Mouse (Mus musculus) limb, embryonic 11.5 days (tissue): Measurements from ENCODE around the gene Colca2. TPM values are rescaled to one million over a fixed set of nuclear protein-coding genes. Genes with fewer than 3 reads are reported as not detected.

Source experiments
- ATAC-seq: fragments of 200-750 bp; cut with Nextera tagmentation; 2 replicates; pipeline ENCODE4 v1.8.0; 2017; ENCODE audit warnings: low read depth; ENCODE audit not compliant: insufficient number of reproducible peaks, low FRiP score, low TSS enrichment
- DNase-seq: peaks from one replicate; pipeline ENCODE4 v3.0.0-alpha.2; 2015; ENCODE audit warnings: low spot score
- H3K27ac ChIP-seq: fragments of 300-500 bp; sonication (generic); replicated peaks from 2 replicates; pipeline ENCODE4 v1.5.1; 2014; ENCODE audit warnings: low read depth, mild to moderate bottlenecking, low read length
- H3K27me3 ChIP-seq: fragments of 300-500 bp; sonication (generic); 2 replicates; pipeline ENCODE4 v1.6.1; 2014; ENCODE audit warnings: mild to moderate bottlenecking, low read length, mixed read lengths; ENCODE audit not compliant: control insufficient read depth, insufficient read depth
- H3K36me3 ChIP-seq: fragments of 300-500 bp; sonication (generic); 2 replicates; pipeline ENCODE4 v1.6.1; 2014; ENCODE audit warnings: mild to moderate bottlenecking, low read length, moderate library complexity, mixed read lengths; ENCODE audit not compliant: control insufficient read depth, insufficient read depth
- H3K4me1 ChIP-seq: fragments of 300-500 bp; sonication (generic); 2 replicates; pipeline ENCODE4 v1.6.1; 2014; ENCODE audit warnings: low read length, mixed read lengths; ENCODE audit not compliant: control insufficient read depth, insufficient read depth
- H3K4me2 ChIP-seq: fragments of 300-500 bp; sonication (generic); 2 replicates; pipeline ENCODE4 v1.6.1; 2014; ENCODE audit warnings: low read depth, mild to moderate bottlenecking, moderate library complexity; ENCODE audit not compliant: severe bottlenecking
- H3K4me3 ChIP-seq: fragments of 300-500 bp; sonication (generic); 2 replicates; pipeline ENCODE4 v1.5.1; 2014; ENCODE audit warnings: low read depth, low read length
- H3K9ac ChIP-seq: fragments of 300-500 bp; sonication (generic); 2 replicates; pipeline ENCODE4 v1.6.1; 2014; ENCODE audit warnings: mild to moderate bottlenecking, low read length
- H3K9me3 ChIP-seq: fragments of 300-500 bp; sonication (generic); 2 replicates; pipeline ENCODE4 v1.6.1; 2016; ENCODE audit warnings: low read length; ENCODE audit not compliant: control insufficient read depth
- WGBS: fragments of 180-500 bp; shearing (Covaris S2); extraction: QIAGEN DNeasy Blood & Tissue Kit; methylation state at CpG from one replicate; pipeline ENCODE4 v1.1.7; 2014; 5-methylcytosine and 5-hydroxymethylcytosine counted together
- polyA plus RNA-seq: library from polyadenylated mRNA; unstranded; fragments of >200 nt; fragmentation: Nextera tagmentation; extraction: Ambion mirVana; gene quantifications from 2 replicates; pipeline ENCODE4 v1.2.1, GENCODE M21; 2014

Colca2 gene
- polyA plus RNA-seq, 1 experiment from 2014 or later, result 1.8 TPM

DNA sequence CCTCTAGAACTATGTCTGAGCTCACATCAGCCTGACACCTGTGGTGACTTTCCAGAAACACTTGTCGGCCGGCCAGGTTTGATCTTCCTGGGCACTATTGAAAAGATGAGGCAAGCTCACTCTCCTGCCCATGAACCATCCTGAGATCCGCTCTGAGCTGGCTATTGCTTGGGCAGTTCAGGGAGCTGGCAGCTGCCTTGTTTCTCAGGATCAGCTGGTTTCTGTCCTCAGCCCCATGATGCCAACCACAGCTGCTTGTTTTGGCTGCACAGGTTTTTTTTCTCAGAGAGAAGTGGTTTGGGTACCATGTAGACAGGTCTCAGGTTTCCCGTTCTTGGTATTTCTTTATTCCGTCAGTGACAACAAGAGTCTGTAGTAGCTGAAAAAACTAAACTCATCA, 19.9 kb downstream of the Colca2 start:
- Histone ChIP-seq H3K9ac (no peak overlapping the region), H3K4me1 (no peaks in the 10 kb centered on the region), H3K27ac (no peak overlapping the region), H3K36me3 (no peaks in the 10 kb centered on the region), H3K4me2 (no peak overlapping the region), H3K27me3 (no peaks in the 10 kb centered on the region), H3K4me3 (no peak overlapping the region), H3K9me3 (no peaks in the 10 kb centered on the region)
- ATAC-seq (no peak), DNase-seq (no peak)
- WGBS, result 92% methylated on average over 5 of the region's 5 CpGs

DNA sequence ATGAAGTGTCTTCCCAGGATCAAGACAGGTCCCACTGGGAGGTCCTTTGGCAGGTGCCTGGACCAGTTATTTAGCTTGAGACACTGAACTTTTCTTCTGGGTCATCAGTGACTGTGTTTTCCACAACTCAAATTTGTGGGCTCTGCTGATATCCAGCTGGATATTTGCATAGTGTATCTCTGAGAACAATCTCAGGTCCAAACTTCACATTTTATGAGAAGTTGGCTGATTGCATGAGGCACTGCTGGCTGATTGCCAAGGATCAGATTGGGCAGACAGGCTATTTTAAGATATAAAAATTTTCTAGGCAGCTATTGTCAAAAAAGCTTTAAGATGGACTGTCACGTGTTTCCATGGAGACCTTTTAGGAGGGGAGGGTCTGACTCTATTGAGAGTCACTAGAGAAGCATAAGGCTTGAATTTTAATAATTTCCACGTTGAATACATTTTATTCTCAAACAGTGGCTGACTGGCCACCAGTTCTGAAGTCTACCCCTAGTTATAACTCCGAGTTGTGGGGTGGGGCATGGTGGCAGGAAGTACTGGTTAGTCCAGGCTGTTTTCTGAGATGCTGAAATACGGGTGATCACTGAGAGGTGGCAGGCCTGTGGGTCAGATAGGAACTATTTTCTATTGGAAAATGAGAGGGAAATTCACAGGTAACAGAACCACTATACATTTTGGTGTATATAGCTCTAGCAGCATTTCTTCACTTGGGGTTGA, 21.4 kb downstream of the Colca2 start:
- WGBS, result 71% methylated on average over 4 of the region's 4 CpGs
- Histone ChIP-seq H3K9me3 (no peaks in the 10 kb centered on the region), H3K9ac (no peak overlapping the region), H3K27me3 (no peaks in the 10 kb centered on the region), H3K4me1 (peaks cover 1% of the 10 kb centered on the region), H3K4me3 (no peak overlapping the region), H3K36me3 (no peaks in the 10 kb centered on the region), H3K4me2 (no peak overlapping the region), H3K27ac (no peak overlapping the region)
- ATAC-seq (no peak), DNase-seq (no peak)

DNA sequence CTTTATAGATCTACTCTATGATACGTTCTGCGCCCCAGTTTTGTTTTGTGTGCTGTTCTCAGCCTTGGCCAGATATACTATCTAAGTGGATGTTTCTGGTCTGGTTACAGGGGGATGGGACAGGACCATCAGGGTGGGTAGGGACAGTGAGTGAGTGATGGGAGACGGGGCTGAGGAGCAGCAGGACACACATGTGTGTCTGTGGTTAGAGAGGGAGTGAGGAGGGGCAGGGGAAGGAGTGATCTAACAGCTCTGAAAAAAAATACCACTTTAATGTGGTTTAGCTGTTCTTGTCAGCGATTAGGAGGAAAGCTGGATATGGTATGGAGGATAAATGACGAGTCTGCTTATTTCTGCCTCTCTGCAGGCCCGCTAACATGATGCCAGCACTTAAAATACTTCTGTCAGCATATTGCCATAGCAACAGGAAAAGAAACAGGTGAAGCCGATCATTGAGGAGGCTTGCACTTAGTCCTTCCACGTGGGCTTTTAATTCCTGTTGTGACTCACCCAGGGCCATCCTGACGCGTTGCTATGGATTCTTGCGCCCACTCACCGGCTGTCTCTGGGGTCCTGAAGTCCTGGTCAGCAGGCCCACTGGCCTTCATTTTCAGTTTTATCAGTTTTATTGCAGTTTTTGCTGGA, 39.5 kb downstream of the Colca2 start:
- DNase-seq, result no peak
- H3K27me3 ChIP-seq, result no peaks in the 10 kb centered on the region
- H3K4me1 ChIP-seq, result no peaks in the 10 kb centered on the region
- H3K4me2 ChIP-seq, result no peak overlapping the region
- no peaks in the 10 kb centered on the region for H3K36me3 ChIP-seq
- H3K9me3 ChIP-seq, result no peaks in the 10 kb centered on the region
- no peak overlapping the region for H3K9ac ChIP-seq
- H3K27ac ChIP-seq, result no peak overlapping the region
- ATAC-seq, result no peak
- 76% methylated on average over 12 of the region's 12 CpGs for WGBS
- H3K4me3 ChIP-seq, result no peak overlapping the region

DNA sequence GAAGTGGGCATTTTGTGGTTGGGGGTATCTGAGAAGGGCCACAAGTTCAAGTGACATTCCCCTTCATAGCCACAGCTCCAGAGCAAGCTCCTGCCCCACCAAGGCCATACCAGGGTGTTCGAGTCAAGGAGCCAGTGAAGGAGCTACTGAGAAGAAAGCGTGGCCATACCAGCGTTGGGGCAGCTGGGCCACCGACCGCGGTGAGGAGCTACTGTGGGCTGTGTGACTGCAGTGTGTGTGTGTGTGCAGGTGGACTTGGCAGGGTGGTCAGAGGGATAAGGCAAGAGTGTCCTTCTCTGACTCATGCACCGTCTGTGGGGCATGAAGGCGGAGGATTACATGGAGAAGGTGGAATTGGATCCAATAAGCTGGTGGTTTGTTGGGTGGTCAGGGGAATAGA, 46.2 kb downstream of the Colca2 start:
- DNase-seq, result no peak
- Histone ChIP-seq H3K27me3 (no peaks in the 10 kb centered on the region), H3K4me3 (no peak overlapping the region), H3K9me3 (no peaks in the 10 kb centered on the region), H3K36me3 (no peaks in the 10 kb centered on the region), H3K27ac (no peak overlapping the region), H3K9ac (no peak overlapping the region), H3K4me1 (no peaks in the 10 kb centered on the region), H3K4me2 (no peak overlapping the region)
- no peak for ATAC-seq
- 95% methylated on average over 8 of the region's 8 CpGs for WGBS

DNA sequence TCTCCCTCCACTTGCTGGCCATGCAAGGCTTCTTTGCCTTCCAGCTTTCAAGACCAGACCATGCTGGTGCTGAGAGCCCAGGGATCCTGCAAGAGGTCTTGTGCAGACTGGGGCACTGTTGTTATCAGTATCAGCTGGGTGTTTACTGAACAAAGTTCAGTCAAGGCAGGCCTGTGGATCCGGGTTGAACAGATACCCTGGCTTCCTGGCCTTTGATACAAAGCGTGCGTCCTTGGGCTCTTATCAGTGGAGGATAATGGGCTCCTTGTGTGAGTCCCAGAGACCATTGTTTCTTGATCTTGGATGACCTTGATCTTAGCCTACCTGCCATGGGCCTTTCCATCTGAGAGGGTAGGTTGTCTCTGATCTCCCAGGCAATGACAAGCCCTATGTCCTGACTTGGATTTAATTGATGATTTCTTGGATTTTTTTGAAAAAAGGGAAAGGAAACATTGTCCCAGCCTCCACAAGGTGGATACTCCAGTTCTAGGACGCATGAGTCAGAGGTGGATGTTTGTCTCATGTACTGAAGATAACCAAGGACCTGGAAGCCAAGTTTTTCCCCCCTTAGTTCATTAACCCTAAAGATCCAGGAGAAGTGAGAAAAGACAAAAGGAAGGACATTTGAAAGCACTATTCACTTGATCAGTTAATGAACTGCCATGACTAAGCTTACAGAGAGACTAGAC, 47.5 kb downstream of the Colca2 start:
- no peak for DNase-seq
- Histone ChIP-seq H3K27me3 (no peaks in the 10 kb centered on the region), H3K4me3 (no peak overlapping the region), H3K9ac (no peak overlapping the region), H3K4me1 (no peaks in the 10 kb centered on the region), H3K9me3 (no peaks in the 10 kb centered on the region), H3K36me3 (no peaks in the 10 kb centered on the region), H3K4me2 (no peak overlapping the region), H3K27ac (no peak overlapping the region)
- WGBS, result 83% methylated on average over 4 of the region's 4 CpGs
- ATAC-seq, result no peak

DNA sequence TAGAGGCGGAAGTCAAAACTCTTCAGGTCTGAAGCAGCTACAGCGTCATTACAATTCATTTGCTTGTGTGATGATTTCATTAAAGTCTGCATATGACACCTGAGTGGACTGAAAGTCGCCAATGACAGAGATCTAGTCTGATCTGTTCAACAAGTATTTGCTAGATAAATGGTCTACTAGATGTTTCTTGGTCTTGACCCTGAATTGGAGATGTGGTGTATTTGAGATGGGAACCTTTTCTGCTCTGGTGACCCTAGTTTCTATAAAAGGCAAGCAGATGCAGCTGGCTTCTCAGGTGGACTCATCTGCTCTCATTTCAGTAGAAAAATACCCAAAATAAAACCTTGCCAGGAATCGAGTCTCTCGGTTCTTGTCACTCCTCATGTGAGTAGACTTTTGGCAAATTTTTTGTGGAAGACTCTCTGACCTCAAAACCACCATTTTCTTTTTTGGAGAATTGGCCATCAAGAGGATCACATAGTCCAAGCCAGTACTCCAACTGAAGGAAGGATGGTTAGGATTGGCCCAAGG, 52.7 kb downstream of the Colca2 start:
- Histone ChIP-seq H3K4me1 (no peaks in the 10 kb centered on the region), H3K9ac (no peak overlapping the region), H3K4me3 (no peak overlapping the region), H3K9me3 (no peaks in the 10 kb centered on the region), H3K4me2 (no peak overlapping the region), H3K27me3 (no peaks in the 10 kb centered on the region), H3K36me3 (no peaks in the 10 kb centered on the region), H3K27ac (no peak overlapping the region)
- no peak for ATAC-seq
- 82% methylated on average over 5 of the region's 5 CpGs for WGBS
- no peak for DNase-seq

Other genes with a start within 250 kb of the Colca2 start
- not detected in 2 replicates for gene Btg4, start 217.7 kb downstream of the Colca2 start, polyA plus RNA-seq
- gene Layn, start 201.5 kb downstream of the Colca2 start, polyA plus RNA-seq, result 3.4 and 3.9 TPM in 2 replicates
- not detected in 2 replicates for gene 4833427G06Rik, start 176.5 kb downstream of the Colca2 start, polyA plus RNA-seq
- gene Gm32742, start 113.1 kb downstream of the Colca2 start, polyA plus RNA-seq, result 0.01 TPM in 1 of 2 replicates, not detected in the other
- gene Pou2af1, start 64.9 kb downstream of the Colca2 start, polyA plus RNA-seq, result not detected in 2 replicates
- not detected in 2 replicates for gene 1810046K07Rik, start 50.3 kb upstream of the Colca2 start, polyA plus RNA-seq